Mouse (Mus musculus) ES-E14 (cell line): ENCODE measurements around the gene Cfl1.

Source experiments
- CHD2 ChIP-seq: IDR thresholded peaks from 2 replicates; pipeline ENCODE4 v1.6.1; 2014; ENCODE audit warnings: mild to moderate bottlenecking, low read depth, low read length, inconsistent platforms
- HCFC1 ChIP-seq: IDR thresholded peaks from 2 replicates; pipeline ENCODE4 v1.6.1; 2012; ENCODE audit warnings: low read length, inconsistent platforms, borderline replicate concordance; ENCODE audit not compliant: insufficient read depth

DNA sequence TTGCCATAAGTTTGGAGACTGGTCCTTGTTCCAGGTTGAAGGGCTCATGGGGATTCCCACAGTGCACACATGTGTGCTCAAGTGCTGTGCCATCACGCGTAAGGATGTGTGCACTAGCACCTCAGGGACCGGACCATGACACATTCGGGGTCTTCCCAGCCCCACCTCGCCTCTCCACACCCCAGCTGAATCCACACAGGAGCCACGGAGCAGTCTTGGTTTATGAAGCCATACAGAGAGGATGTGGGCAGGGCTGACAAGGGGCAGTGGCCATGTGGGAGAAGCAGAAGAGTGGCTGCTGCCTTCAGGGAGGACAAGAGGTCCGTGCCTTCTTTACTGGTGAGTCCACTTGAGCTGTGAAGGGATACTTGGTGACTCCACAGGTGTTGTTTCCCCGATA lies 25.2 kb upstream of the Cfl1 start:
- no peak for TF ChIP-seq CHD2
- no peak for TF ChIP-seq HCFC1
